Mouse (Mus musculus): ENCODE data around the gene Chac2. TPM values are rescaled to one million over a fixed set of nuclear protein-coding genes. Genes with fewer than 3 reads are reported as not detected.

The Chac2 gene
- total and polyA plus RNA-seq, 2 experiments from 2014 or later: 22.4 to 35.3 TPM

- WGBS: under 1% methylated on average over 18 of the region's 32 CpGs
- Histone ChIP-seq H3K36me3 (ENCODE audit: insufficient read depth, low read length) (peaks cover 15% of the 10 kb centered on the region; the same call in 1 of the 2 replicates), H3K4me2 (ENCODE audit: low read depth, low read length, poor library complexity, severe bottlenecking) (peak overlapping the region; percentile 62), H3K4me1 (ENCODE audit: insufficient read depth, low read length) (no peaks in the 10 kb centered on the region; the same call in 1 of the 2 replicates), H3K27ac (ENCODE audit: low read depth, low read length) (peak overlapping the region; percentile 89), H3K9ac (replicated peaks; ENCODE audit: low read length, poor library complexity, severe bottlenecking) (peak overlapping the region; percentile 83), H3K9me3 (ENCODE audit: low read length) (peaks cover 5% of the 10 kb centered on the region; the same call in 1 of the 2 replicates), H3K27me3 (ENCODE audit: insufficient read depth, low read length) (no peaks in the 10 kb centered on the region), H3K4me3 (ENCODE audit: low read depth, low read length) (peak overlapping the region; percentile 79)
- peak; percentile 88 for ATAC-seq (ENCODE audit: low FRiP score)
- peak; percentile 55 for DNase-seq (ENCODE audit: low spot score)
- peak; percentile 48 for TF ChIP-seq CTCF (IDR thresholded peaks at IDR 0.05)
These were observed 32.5 kb downstream of the Chac2 start for GRCm38 (mm10) chr11:30953469-30954154.

- ATAC-seq (ENCODE audit: low FRiP score): no peak
- 75% methylated on average over 5 of the region's 5 CpGs for WGBS
- peak overlapping the region; percentile 83 for H3K9ac ChIP-seq (replicated peaks; ENCODE audit: low read length, poor library complexity, severe bottlenecking)
- no peaks in the 10 kb centered on the region; the same call in 1 of the 2 replicates for H3K4me1 ChIP-seq (ENCODE audit: insufficient read depth, low read length)
- peaks cover 5% of the 10 kb centered on the region; the same call in 1 of the 2 replicates for H3K9me3 ChIP-seq (ENCODE audit: low read length)
- H3K36me3 ChIP-seq (ENCODE audit: insufficient read depth, low read length): peaks cover 20% of the 10 kb centered on the region; the same call in 1 of the 2 replicates
- peak overlapping the region; percentile 79; the same call in 1 of the 2 replicates for H3K4me3 ChIP-seq (ENCODE audit: low read depth, low read length)
- DNase-seq (ENCODE audit: low spot score): no peak
- H3K27me3 ChIP-seq (ENCODE audit: insufficient read depth, low read length): no peaks in the 10 kb centered on the region
- no peak for TF ChIP-seq CTCF (IDR thresholded peaks at IDR 0.05)
- no peak overlapping the region for H3K27ac ChIP-seq (ENCODE audit: low read depth, low read length)
- peak overlapping the region; percentile 62 for H3K4me2 ChIP-seq (ENCODE audit: low read depth, low read length, poor library complexity, severe bottlenecking)
These were observed 33.3 kb downstream of the Chac2 start for GRCm38 (mm10) chr11:30952829-30953228.

- no peaks in the 10 kb centered on the region for H3K4me1 ChIP-seq (ENCODE audit: insufficient read depth, low read length)
- H3K4me2 ChIP-seq (ENCODE audit: low read depth, low read length, poor library complexity, severe bottlenecking): no peak overlapping the region
- H3K4me3 ChIP-seq (ENCODE audit: low read depth, low read length): no peak overlapping the region
- H3K36me3 ChIP-seq (ENCODE audit: insufficient read depth, low read length): peaks cover 39% of the 10 kb centered on the region
- DNase-seq (ENCODE audit: low spot score) (peak; percentile 33), ATAC-seq (ENCODE audit: low FRiP score) (no peak)
- TF ChIP-seq CTCF (IDR thresholded peaks at IDR 0.05): no peak
- no peak overlapping the region for H3K27ac ChIP-seq (ENCODE audit: low read depth, low read length)
- H3K27me3 ChIP-seq (ENCODE audit: insufficient read depth, low read length): no peaks in the 10 kb centered on the region
- H3K9me3 ChIP-seq (ENCODE audit: low read length): no peaks in the 10 kb centered on the region
- no peak overlapping the region for H3K9ac ChIP-seq (replicated peaks; ENCODE audit: low read length, poor library complexity, severe bottlenecking)
- 95% methylated on average over 2 of the region's 2 CpGs for WGBS
These were observed 42.6 kb downstream of the Chac2 start for GRCm38 (mm10) chr11:30943522-30943921.

GRCm38 (mm10) chr11:30928498-30928897, 57.7 kb downstream of the Chac2 start:
- Histone ChIP-seq H3K36me3 (ENCODE audit: insufficient read depth, low read length) (peaks cover 8% of the 10 kb centered on the region; the same call in 1 of the 2 replicates), H3K9ac (replicated peaks; ENCODE audit: low read length, poor library complexity, severe bottlenecking) (no peak overlapping the region), H3K9me3 (ENCODE audit: low read length) (no peaks in the 10 kb centered on the region), H3K27ac (ENCODE audit: low read depth, low read length) (no peak overlapping the region), H3K4me1 (ENCODE audit: insufficient read depth, low read length) (no peaks in the 10 kb centered on the region), H3K4me2 (ENCODE audit: low read depth, low read length, poor library complexity, severe bottlenecking) (no peak overlapping the region), H3K27me3 (ENCODE audit: insufficient read depth, low read length) (no peaks in the 10 kb centered on the region), H3K4me3 (ENCODE audit: low read depth, low read length) (no peak overlapping the region)
- no peak for TF ChIP-seq CTCF (IDR thresholded peaks at IDR 0.05)
- whole genome bisulfite sequencing: 100% methylated on average over 1 of the region's 1 CpGs
- ATAC-seq (ENCODE audit: low FRiP score) (no peak), DNase-seq (ENCODE audit: low spot score) (no peak)

- no peak overlapping the region for H3K9ac ChIP-seq (replicated peaks; ENCODE audit: low read length, poor library complexity, severe bottlenecking)
- H3K4me3 ChIP-seq (ENCODE audit: low read depth, low read length): no peak overlapping the region
- H3K4me1 ChIP-seq (ENCODE audit: insufficient read depth, low read length): no peaks in the 10 kb centered on the region
- H3K9me3 ChIP-seq (ENCODE audit: low read length): no peaks in the 10 kb centered on the region
- no peak overlapping the region for H3K27ac ChIP-seq (ENCODE audit: low read depth, low read length)
- no peak overlapping the region for H3K4me2 ChIP-seq (ENCODE audit: low read depth, low read length, poor library complexity, severe bottlenecking)
- H3K36me3 ChIP-seq (ENCODE audit: insufficient read depth, low read length): peaks cover 8% of the 10 kb centered on the region
- no peak for TF ChIP-seq CTCF (IDR thresholded peaks at IDR 0.05)
- H3K27me3 ChIP-seq (ENCODE audit: insufficient read depth, low read length): no peaks in the 10 kb centered on the region
- DNase-seq (ENCODE audit: low spot score) (no peak), ATAC-seq (ENCODE audit: low FRiP score) (no peak)
These were observed 58.1 kb downstream of the Chac2 start for GRCm38 (mm10) chr11:30928079-30928478.

Other genes starting within 250 kb of the Chac2 start
- 31.3 and 49.1 TPM in 2 replicates for gene Psme4, start 214.6 kb downstream of the Chac2 start, total RNA-seq (2014; rRNA removed)
- 6.6 and 10.6 TPM in 2 replicates for gene Psme4, start 214.6 kb downstream of the Chac2 start, polyA plus RNA-seq (2015; fragmentation: Nextera tagmentation; extraction: Ambion mirVana)
- 14.3 and 15.2 TPM in 2 replicates for gene Gpr75, start 101.0 kb downstream of the Chac2 start, total RNA-seq (2014; rRNA removed)
- gene Gpr75, start 101.0 kb downstream of the Chac2 start, polyA plus RNA-seq (2015; fragmentation: Nextera tagmentation; extraction: Ambion mirVana): 6.0 and 7.3 TPM in 2 replicates
- 17.0 and 18.9 TPM in 2 replicates for gene Asb3, start 100.9 kb downstream of the Chac2 start, total RNA-seq (2014; rRNA removed)
- gene Asb3, start 100.9 kb downstream of the Chac2 start, polyA plus RNA-seq (2015; fragmentation: Nextera tagmentation; extraction: Ambion mirVana): 19.6 and 22.4 TPM in 2 replicates
- gene Erlec1, start 32.0 kb downstream of the Chac2 start, total RNA-seq (2014; rRNA removed): 11.1 and 15.2 TPM in 2 replicates
- gene Erlec1, start 32.0 kb downstream of the Chac2 start, polyA plus RNA-seq (2015; fragmentation: Nextera tagmentation; extraction: Ambion mirVana): 10.1 and 12.5 TPM in 2 replicates
- not detected in 2 replicates for gene Gm17332, start 196.1 kb upstream of the Chac2 start, total RNA-seq (2014; rRNA removed)
- gene Gm17332, start 196.1 kb upstream of the Chac2 start, polyA plus RNA-seq (2015; fragmentation: Nextera tagmentation; extraction: Ambion mirVana): not detected in 2 replicates